Mouse (Mus musculus) hindbrain, embryonic 16.5 days (tissue): ENCODE measurements at regions not wholly inside any gene's neighbourhood (a gene's known extent, or its start where the extent isn't known, plus 50 kb on each side); places are given as distances from the start of the nearest gene placed in this dataset.

Experiments
- ATAC-seq: fragments of 200-750 bp; cut with Nextera tagmentation; 2 replicates; pipeline ENCODE4 v1.8.0; 2017; ENCODE audit warnings: moderate TSS enrichment, moderate library complexity
- H3K27ac ChIP-seq: fragments of 300-500 bp; sonication (generic); 2 replicates; pipeline ENCODE4 v1.5.1; 2014; ENCODE audit warnings: low read depth, mild to moderate bottlenecking, control low read depth, low read length, moderate library complexity
- H3K27me3 ChIP-seq: fragments of 300-500 bp; sonication (generic); replicated peaks from 2 replicates; pipeline ENCODE4 v1.6.1; 2014; ENCODE audit warnings: low read length; ENCODE audit not compliant: control insufficient read depth, insufficient read depth
- H3K36me3 ChIP-seq: fragments of 300-500 bp; sonication (generic); 2 replicates; pipeline ENCODE4 v1.6.1; 2014; ENCODE audit warnings: mild to moderate bottlenecking, low read length, moderate library complexity, mixed read lengths; ENCODE audit not compliant: control insufficient read depth, insufficient read depth
- H3K4me1 ChIP-seq: fragments of 300-500 bp; sonication (generic); 2 replicates; pipeline ENCODE4 v1.6.1; 2014; ENCODE audit warnings: low read depth, low read length; ENCODE audit not compliant: control insufficient read depth, insufficient read depth
- H3K4me2 ChIP-seq: fragments of 300-500 bp; sonication (generic); 2 replicates; pipeline ENCODE4 v1.6.1; 2014; ENCODE audit warnings: mild to moderate bottlenecking, low read length, control low read depth, moderate library complexity
- H3K4me3 ChIP-seq: fragments of 300-500 bp; sonication (generic); 2 replicates; pipeline ENCODE4 v1.5.1; 2014; ENCODE audit warnings: mild to moderate bottlenecking, low read length, control low read depth, moderate library complexity
- H3K9ac ChIP-seq: fragments of 300-500 bp; sonication (generic); 2 replicates; pipeline ENCODE4 v1.6.1; 2014; ENCODE audit warnings: low read depth, mild to moderate bottlenecking, control low read depth, low read length, moderate library complexity
- H3K9me3 ChIP-seq: fragments of 300-500 bp; sonication (generic); 2 replicates; pipeline ENCODE4 v1.6.1; 2014; ENCODE audit warnings: mild to moderate bottlenecking, low read length, moderate library complexity; ENCODE audit not compliant: control insufficient read depth
- WGBS: fragments of 180-500 bp; shearing (Covaris S2); extraction: QIAGEN DNeasy Blood & Tissue Kit; methylation state at CpG from one replicate; pipeline ENCODE4 v1.1.7; 2014; 5-methylcytosine and 5-hydroxymethylcytosine counted together

GRCm38 (mm10) chr13:84754821-84755725 lies 434.1 kb upstream of the Ccnh start:
- Histone ChIP-seq H3K4me3 (no peak overlapping the region), H3K4me1 (peaks cover 2% of the 10 kb centered on the region), H3K4me2 (no peak overlapping the region), H3K36me3 (no peaks in the 10 kb centered on the region), H3K27ac (peak overlapping the region; percentile 59), H3K27me3 (no peaks in the 10 kb centered on the region), H3K9me3 (no peaks in the 10 kb centered on the region), H3K9ac (peak overlapping the region; percentile 17; the same call in 1 of the 2 replicates)
- ATAC-seq = no peak
- WGBS = 70% methylated on average over 8 of the region's 8 CpGs

DNA sequence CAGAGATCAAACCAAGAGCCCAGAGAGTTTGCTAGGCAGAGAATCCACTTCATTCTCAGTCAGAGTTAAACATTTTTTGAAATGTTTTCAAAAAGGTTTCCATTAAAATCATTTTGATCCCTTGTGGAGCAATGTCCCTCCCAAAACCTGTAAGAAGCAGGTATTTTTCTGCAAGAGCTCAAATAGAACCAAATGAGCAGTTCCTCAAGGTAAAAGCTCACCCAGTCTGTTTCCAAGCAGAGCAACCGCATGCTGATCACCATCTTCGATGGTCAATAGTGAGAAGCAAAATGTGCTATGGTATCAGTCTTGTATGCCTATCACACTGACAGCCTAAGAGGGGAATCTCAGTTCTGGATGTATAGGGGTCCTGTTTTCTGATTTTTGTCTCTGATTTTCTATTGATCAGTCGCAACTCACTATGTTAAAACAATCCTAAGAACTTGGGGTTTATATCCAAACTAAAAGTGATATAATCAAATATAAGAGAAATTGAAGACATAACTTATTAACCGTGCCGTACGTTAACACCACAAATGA lies 432.3 kb upstream of the Ccnh start:
- Histone ChIP-seq H3K4me2 (peak overlapping the region; percentile 6; the same call in 1 of the 2 replicates), H3K27me3 (no peaks in the 10 kb centered on the region), H3K9me3 (no peaks in the 10 kb centered on the region), H3K9ac (no peak overlapping the region), H3K27ac (no peak overlapping the region), H3K4me1 (peaks cover 2% of the 10 kb centered on the region), H3K36me3 (no peaks in the 10 kb centered on the region), H3K4me3 (no peak overlapping the region)
- 63% methylated on average over 6 of the region's 6 CpGs for WGBS
- ATAC-seq = no peak

DNA sequence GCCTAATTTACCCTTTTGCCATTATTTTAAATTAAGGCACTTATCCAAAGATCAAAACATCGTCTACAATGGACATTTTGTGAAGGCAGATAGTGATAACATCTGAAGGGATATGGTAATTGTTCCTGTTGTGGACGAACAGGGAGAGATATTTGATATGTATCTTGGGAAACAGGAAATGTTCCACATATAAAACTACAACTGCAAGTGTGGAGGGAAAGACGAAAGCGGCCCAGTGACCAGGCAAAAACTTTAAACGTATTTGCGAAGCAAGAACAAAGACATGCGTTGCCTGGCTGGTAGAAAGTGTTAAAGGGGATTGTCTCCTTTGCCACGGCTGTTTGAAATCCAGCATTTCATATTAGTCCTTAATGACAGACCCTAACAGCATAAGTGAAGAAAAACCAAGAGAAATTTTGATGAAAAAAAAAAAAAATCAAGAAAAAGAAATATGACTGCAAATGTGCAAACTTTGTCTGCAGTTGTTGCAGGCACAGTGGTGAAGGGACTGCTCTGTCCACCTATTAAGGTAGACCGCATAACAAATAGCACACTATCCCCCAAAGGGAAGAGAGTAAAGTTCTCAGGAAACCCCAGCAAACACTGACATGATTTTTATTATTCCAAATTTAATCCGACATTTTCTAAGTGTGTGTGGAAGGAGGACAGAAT lies 431.2 kb upstream of the Ccnh start:
- Histone ChIP-seq H3K27ac (peak overlapping the region; percentile 71), H3K4me3 (no peak overlapping the region), H3K9me3 (no peaks in the 10 kb centered on the region), H3K4me2 (peak overlapping the region; percentile 42), H3K9ac (0 out of 2 replicates have a peak overlapping the region, but pooled peaks have one; percentile 42), H3K27me3 (no peaks in the 10 kb centered on the region), H3K4me1 (peaks cover 2% of the 10 kb centered on the region), H3K36me3 (no peaks in the 10 kb centered on the region)
- 17% methylated on average over 10 of the region's 10 CpGs for WGBS
- ATAC-seq = peak; percentile 86

DNA sequence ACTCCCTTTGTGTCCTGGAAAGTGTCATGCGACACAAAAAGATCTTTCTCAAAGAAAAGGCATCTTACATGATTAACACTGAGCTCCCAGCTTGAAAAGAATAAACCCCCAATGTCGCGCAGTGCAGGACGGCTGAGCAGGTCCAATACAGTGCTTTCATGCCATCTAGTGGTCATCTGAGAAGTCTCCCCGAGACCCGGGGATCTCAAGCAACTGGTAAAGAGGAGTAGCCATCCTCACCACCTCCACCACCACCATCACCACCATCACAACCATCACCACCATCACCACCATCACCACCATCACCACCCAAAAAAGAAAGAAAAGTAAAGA lies 430.7 kb upstream of the Ccnh start:
- no peaks in the 10 kb centered on the region for H3K9me3 ChIP-seq
- H3K4me3 ChIP-seq = no peak overlapping the region
- peak; percentile 98 for ATAC-seq
- H3K27me3 ChIP-seq = no peaks in the 10 kb centered on the region
- no peaks in the 10 kb centered on the region for H3K36me3 ChIP-seq
- WGBS = 0% methylated on average over 6 of the region's 6 CpGs
- peak overlapping the region; percentile 71 for H3K27ac ChIP-seq
- H3K9ac ChIP-seq = 0 out of 2 replicates have a peak overlapping the region, but pooled peaks have one; percentile 42
- H3K4me1 ChIP-seq = peaks cover 2% of the 10 kb centered on the region
- H3K4me2 ChIP-seq = peak overlapping the region; percentile 42

GRCm38 (mm10) chr13:84759061-84759460 lies 430.1 kb upstream of the Ccnh start:
- no peaks in the 10 kb centered on the region for H3K36me3 ChIP-seq
- H3K4me1 ChIP-seq = peaks cover 2% of the 10 kb centered on the region
- H3K27me3 ChIP-seq = no peaks in the 10 kb centered on the region
- H3K4me2 ChIP-seq = no peak overlapping the region
- H3K9ac ChIP-seq = no peak overlapping the region
- H3K9me3 ChIP-seq = no peaks in the 10 kb centered on the region
- no peak overlapping the region for H3K4me3 ChIP-seq
- no peak for ATAC-seq
- 63% methylated on average over 7 of the region's 7 CpGs for WGBS
- no peak overlapping the region for H3K27ac ChIP-seq

GRCm38 (mm10) chr13:84760471-84760870 lies 428.7 kb upstream of the Ccnh start:
- no peaks in the 10 kb centered on the region for H3K9me3 ChIP-seq
- H3K27ac ChIP-seq = no peak overlapping the region
- no peak overlapping the region for H3K4me2 ChIP-seq
- no peak for ATAC-seq
- H3K9ac ChIP-seq = no peak overlapping the region
- H3K4me1 ChIP-seq = no peaks in the 10 kb centered on the region; the same call in none of the 2 replicates
- H3K27me3 ChIP-seq = no peaks in the 10 kb centered on the region
- 47% methylated on average over 3 of the region's 3 CpGs for WGBS
- H3K36me3 ChIP-seq = no peaks in the 10 kb centered on the region
- H3K4me3 ChIP-seq = no peak overlapping the region

DNA sequence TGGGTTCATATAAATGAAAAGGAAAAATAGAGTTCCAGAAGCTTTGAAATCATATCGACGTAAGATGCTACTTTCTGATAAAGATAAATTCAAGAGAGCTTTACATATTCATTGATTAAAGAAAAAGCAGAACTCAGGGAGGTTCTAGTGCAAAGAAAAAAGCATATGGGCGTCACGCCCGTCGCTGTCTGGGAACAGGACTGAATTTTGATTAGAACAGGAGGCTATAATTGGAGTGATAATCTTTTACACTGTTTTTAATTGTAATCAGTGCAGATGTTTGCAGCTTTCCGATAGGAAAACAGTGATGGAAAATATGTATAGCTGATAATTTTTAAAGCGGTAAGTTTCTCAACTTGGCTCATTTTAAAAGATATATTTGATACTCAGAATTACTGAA lies 428.2 kb upstream of the Ccnh start:
- no peak overlapping the region for H3K27ac ChIP-seq
- no peaks in the 10 kb centered on the region for H3K9me3 ChIP-seq
- no peaks in the 10 kb centered on the region for H3K36me3 ChIP-seq
- no peak overlapping the region for H3K9ac ChIP-seq
- no peak overlapping the region for H3K4me2 ChIP-seq
- H3K4me3 ChIP-seq = no peak overlapping the region
- no peak for ATAC-seq
- no peaks in the 10 kb centered on the region for H3K27me3 ChIP-seq
- no peaks in the 10 kb centered on the region; the same call in none of the 2 replicates for H3K4me1 ChIP-seq
- WGBS = 40% methylated on average over 8 of the region's 8 CpGs

DNA sequence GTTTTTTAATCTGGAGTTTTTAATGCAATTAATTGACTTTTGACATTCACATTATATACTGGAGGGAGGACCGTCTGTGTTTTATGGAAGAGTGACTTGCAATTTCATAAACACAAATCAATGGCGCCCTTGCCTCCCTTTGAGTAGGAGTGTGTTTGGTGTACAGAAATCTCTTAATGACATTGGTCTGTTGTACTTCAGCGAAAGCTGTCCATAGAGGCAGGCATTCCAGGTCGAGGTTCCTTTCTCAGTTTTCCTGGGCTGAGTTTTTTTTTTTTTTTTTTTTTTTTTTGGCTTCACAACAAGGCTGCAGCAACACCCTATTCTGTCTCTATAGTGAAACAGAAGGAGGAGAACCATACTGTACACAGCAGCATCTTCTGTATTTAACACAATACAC lies 427.4 kb upstream of the Ccnh start:
- no peaks in the 10 kb centered on the region for H3K9me3 ChIP-seq
- 40% methylated on average over 4 of the region's 4 CpGs for WGBS

DNA sequence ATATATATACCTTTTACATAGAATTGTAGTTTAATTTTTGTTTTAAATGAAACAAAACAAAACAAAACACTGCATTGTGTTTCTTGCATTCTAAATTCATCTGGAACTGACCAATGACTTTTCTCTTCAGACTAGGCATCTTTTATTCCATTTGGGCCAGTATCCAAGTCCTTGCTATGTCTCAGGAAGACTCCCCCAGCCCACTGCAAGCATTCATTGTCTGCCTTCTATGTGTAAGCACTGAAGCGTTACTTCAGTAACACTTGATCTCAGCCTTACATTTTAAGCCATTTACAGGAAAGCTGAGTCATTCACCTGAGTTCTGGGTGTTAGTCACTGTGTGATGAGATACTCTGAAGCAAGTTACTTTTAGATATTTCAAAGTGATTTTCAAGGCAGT lies 425.3 kb upstream of the Ccnh start:
- Histone ChIP-seq H3K27me3 (no peaks in the 10 kb centered on the region), H3K4me3 (no peak overlapping the region), H3K9ac (no peak overlapping the region), H3K4me2 (no peak overlapping the region), H3K9me3 (no peaks in the 10 kb centered on the region), H3K36me3 (no peaks in the 10 kb centered on the region), H3K27ac (no peak overlapping the region), H3K4me1 (no peaks in the 10 kb centered on the region)
- peak; percentile 46; the same call in 1 of the 2 replicates for ATAC-seq
- WGBS = 43% methylated on average over 1 of the region's 1 CpGs

More for the DNA sequence above, 427.4 kb upstream of the Ccnh start:
- Histone ChIP-seq H3K9ac (no peak overlapping the region), H3K4me2 (no peak overlapping the region), H3K36me3 (no peaks in the 10 kb centered on the region), H3K4me3 (no peak overlapping the region), H3K4me1 (no peaks in the 10 kb centered on the region; the same call in none of the 2 replicates), H3K27me3 (no peaks in the 10 kb centered on the region), H3K27ac (no peak overlapping the region)
- ATAC-seq = no peak
